Mouse (Mus musculus) liver, postnatal 0 days (tissue): ENCODE measurements at regions not wholly inside any gene's neighbourhood (a gene's known extent, or its start where the extent isn't known, plus 50 kb on each side); places are given as distances from the start of the nearest gene placed in this dataset.

Source experiments
- CTCF ChIP-seq: sonication (generic); IDR thresholded peaks from 2 replicates; pipeline ENCODE4 v1.5.1; 2016; ENCODE audit warnings: antibody characterized with exemption, low read depth
- EP300 ChIP-seq: IDR thresholded peaks from 2 replicates; pipeline ENCODE4 v1.6.1; 2016; ENCODE audit warnings: antibody characterized with exemption, low read depth, mild to moderate bottlenecking

- peak; percentile 43 for TF ChIP-seq CTCF
- no peak for TF ChIP-seq EP300
Measured at GRCm38 (mm10) chr11:114554576-114554975, 113.7 kb upstream of the Rpl38 start.
